Mouse (Mus musculus) intestine, postnatal 0 days (tissue): ENCODE data around the gene Grk2. TPM values are rescaled to one million over a fixed set of nuclear protein-coding genes. Genes with fewer than 3 reads are reported as not detected.

Experiments
- ATAC-seq: fragments of 200-750 bp; cut with Nextera tagmentation; 2 replicates; pipeline ENCODE4 v1.8.0; 2017; ENCODE audit warnings: mild to moderate bottlenecking, moderate TSS enrichment, moderate library complexity
- H3K27ac ChIP-seq: fragments of 300-500 bp; sonication (generic); 2 replicates; pipeline ENCODE4 v1.5.1; 2014; ENCODE audit warnings: mild to moderate bottlenecking, low read depth, low read length, moderate library complexity
- H3K27me3 ChIP-seq: fragments of 300-500 bp; sonication (generic); replicated peaks from 2 replicates; pipeline ENCODE4 v1.6.1; 2014; ENCODE audit warnings: low read length, mixed read lengths; ENCODE audit not compliant: control insufficient read depth, insufficient read depth
- H3K36me3 ChIP-seq: fragments of 300-500 bp; sonication (generic); 2 replicates; pipeline ENCODE4 v1.6.1; 2014; ENCODE audit warnings: mild to moderate bottlenecking, moderate library complexity; ENCODE audit not compliant: control insufficient read depth, insufficient read depth
- H3K4me1 ChIP-seq: fragments of 300-500 bp; sonication (generic); replicated peaks from 2 replicates; pipeline ENCODE4 v1.6.1; 2014; ENCODE audit warnings: antibody characterized with exemption, low read length, mixed read lengths; ENCODE audit not compliant: control insufficient read depth, insufficient read depth
- H3K4me2 ChIP-seq: fragments of 300-500 bp; sonication (generic); replicated peaks from 2 replicates; pipeline ENCODE4 v1.6.1; 2014; ENCODE audit warnings: low read depth, mild to moderate bottlenecking, moderate library complexity
- H3K4me3 ChIP-seq: fragments of 300-500 bp; sonication (generic); 2 replicates; pipeline ENCODE4 v1.5.1; 2014; ENCODE audit warnings: low read depth, low read length
- H3K9ac ChIP-seq: fragments of 300-500 bp; sonication (generic); 2 replicates; pipeline ENCODE4 v1.6.1; 2014; ENCODE audit warnings: mild to moderate bottlenecking, low read depth, low read length
- H3K9me3 ChIP-seq: fragments of 300-500 bp; sonication (generic); 2 replicates; pipeline ENCODE4 v1.6.1; 2016; ENCODE audit warnings: mixed run types; ENCODE audit not compliant: control insufficient read depth
- CTCF ChIP-seq: sonication (generic); IDR thresholded peaks from 2 replicates; pipeline ENCODE4 v1.5.1; 2016; ENCODE audit warnings: low read depth, mild to moderate bottlenecking, control low read depth, antibody characterized with exemption, moderate library complexity
- whole genome bisulfite sequencing: fragments of 180-500 bp; shearing (Covaris S2); extraction: QIAGEN DNeasy Blood & Tissue Kit; methylation state at CpG from one replicate; pipeline ENCODE4 v1.1.7; 2014; 5-methylcytosine and 5-hydroxymethylcytosine counted together
- microRNA-seq: library from miRNA; unstranded; fragments of <30 nt; microRNA quantifications from one replicate; pipeline ENCODE4, GENCODE M21; 2016
- polyA plus RNA-seq: library from polyadenylated mRNA; unstranded; fragments of >200 nt; fragmentation: Nextera tagmentation; extraction: Ambion mirVana; gene quantifications from 2 replicates; pipeline ENCODE4 v1.2.1, GENCODE M21; 2015

The Grk2 gene
- polyA plus RNA-seq, 1 experiment from 2014 or later, result 14.4 TPM

GRCm38 (mm10) chr19:4247010-4247409, 59.0 kb downstream of the Grk2 start:
- H3K4me1 ChIP-seq, result no peaks in the 10 kb centered on the region
- H3K9me3 ChIP-seq, result no peaks in the 10 kb centered on the region
- peak; percentile 57 for TF ChIP-seq CTCF
- 64% methylated on average over 1 of the region's 1 CpGs for WGBS
- no peak for ATAC-seq
- H3K27ac ChIP-seq, result no peak overlapping the region
- no peak overlapping the region for H3K4me2 ChIP-seq
- H3K4me3 ChIP-seq, result no peak overlapping the region
- H3K9ac ChIP-seq, result no peak overlapping the region
- H3K36me3 ChIP-seq, result no peaks in the 10 kb centered on the region
- no peaks in the 10 kb centered on the region for H3K27me3 ChIP-seq

DNA sequence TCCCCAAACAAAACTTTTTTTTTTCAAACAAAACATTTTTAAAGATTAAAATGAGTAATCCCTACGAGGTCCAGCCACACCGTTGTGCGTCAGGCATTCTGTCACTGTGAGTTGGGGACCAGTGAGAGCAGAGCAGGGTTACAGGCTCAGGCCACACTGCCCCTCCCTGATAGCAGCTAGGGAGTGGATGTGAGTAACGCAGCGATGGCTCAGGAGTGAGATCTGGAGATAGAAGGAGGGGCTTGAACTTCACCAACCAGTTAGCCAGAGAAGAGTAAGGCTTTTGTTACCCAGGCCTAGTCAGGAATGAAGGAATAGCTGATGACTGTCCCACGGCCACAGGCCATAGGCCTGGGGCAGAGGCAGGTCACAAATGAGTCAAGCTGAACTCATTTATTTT, 61.2 kb downstream of the Grk2 start:
- Histone ChIP-seq H3K27me3 (no peaks in the 10 kb centered on the region), H3K36me3 (no peaks in the 10 kb centered on the region), H3K9me3 (no peaks in the 10 kb centered on the region), H3K4me3 (no peak overlapping the region), H3K4me1 (no peaks in the 10 kb centered on the region), H3K27ac (no peak overlapping the region), H3K4me2 (no peak overlapping the region), H3K9ac (no peak overlapping the region)
- 0 out of 2 replicates have a peak, but pooled peaks have one; percentile 39 for ATAC-seq
- no peak for TF ChIP-seq CTCF
- 71% methylated on average over 6 of the region's 6 CpGs for WGBS

- no peak overlapping the region for H3K4me2 ChIP-seq
- H3K27ac ChIP-seq, result no peak overlapping the region
- peak; percentile 55 for TF ChIP-seq CTCF
- no peaks in the 10 kb centered on the region for H3K4me1 ChIP-seq
- no peaks in the 10 kb centered on the region for H3K27me3 ChIP-seq
- no peaks in the 10 kb centered on the region for H3K9me3 ChIP-seq
- WGBS, result 69% methylated on average over 3 of the region's 3 CpGs
- H3K9ac ChIP-seq, result no peak overlapping the region
- no peak overlapping the region for H3K4me3 ChIP-seq
- no peak for ATAC-seq
- H3K36me3 ChIP-seq, result no peaks in the 10 kb centered on the region
Measured at GRCm38 (mm10) chr19:4242416-4242815, 63.6 kb downstream of the Grk2 start.

DNA sequence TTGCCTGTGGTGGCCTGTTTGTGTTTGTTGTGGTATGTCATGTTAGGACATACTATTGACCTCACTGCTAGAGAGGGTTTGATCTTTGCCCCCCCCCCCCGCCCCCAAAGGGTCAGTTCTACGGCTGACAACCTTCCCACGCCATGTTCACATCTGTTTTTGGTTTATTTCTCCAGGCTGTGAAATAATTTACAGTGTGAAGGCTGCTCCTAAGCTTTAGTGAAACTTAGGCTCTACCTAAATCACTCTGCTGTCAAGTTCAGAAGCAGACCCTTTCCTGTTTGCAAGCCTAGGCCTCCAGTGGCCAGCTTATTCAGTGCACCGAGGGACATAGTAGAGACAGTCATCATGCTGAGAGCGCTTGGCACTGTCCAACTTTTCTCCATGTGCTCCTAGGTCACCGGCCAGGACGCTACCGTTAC, 65.8 kb downstream of the Grk2 start:
- Histone ChIP-seq H3K9ac (no peak overlapping the region), H3K4me2 (no peak overlapping the region), H3K27me3 (no peaks in the 10 kb centered on the region), H3K4me1 (no peaks in the 10 kb centered on the region), H3K9me3 (no peaks in the 10 kb centered on the region), H3K27ac (no peak overlapping the region), H3K36me3 (no peaks in the 10 kb centered on the region), H3K4me3 (no peak overlapping the region)
- TF ChIP-seq CTCF, result no peak
- ATAC-seq, result no peak
- WGBS, result 59% methylated on average over 8 of the region's 8 CpGs

Small RNA genes within 50 kb of the gene (microRNA-seq; reads per million reads assigned to microRNA genes)
- gene Mir6985, result not detected

Other genes starting within 250 kb of the Grk2 start
- 68.7 and 72.6 TPM in 2 replicates for gene Gstp3, start 246.7 kb downstream of the Grk2 start, polyA plus RNA-seq
- not detected in 2 replicates for gene Cabp2, start 224.6 kb downstream of the Grk2 start, polyA plus RNA-seq
- gene Cdk2ap2, start 209.0 kb downstream of the Grk2 start, polyA plus RNA-seq, result 97.1 and 108 TPM in 2 replicates
- 13.7 and 16.3 TPM in 2 replicates for gene Pitpnm1, start 206.2 kb downstream of the Grk2 start, polyA plus RNA-seq
- 42.0 and 42.3 TPM in 2 replicates for gene Aip, start 180.4 kb downstream of the Grk2 start, polyA plus RNA-seq
- gene Gpr152, start 166.4 kb downstream of the Grk2 start, polyA plus RNA-seq, result not detected in 2 replicates
- 0.33 TPM in 2 replicates for gene Cabp4, start 162.2 kb downstream of the Grk2 start, polyA plus RNA-seq
- gene Coro1b, start 157.6 kb downstream of the Grk2 start, polyA plus RNA-seq, result 237 and 239 TPM in 2 replicates
- 2.7 and 3.4 TPM in 2 replicates for gene Ptprcap, start 152.6 kb downstream of the Grk2 start, polyA plus RNA-seq
- gene Rps6kb2, start 142.9 kb downstream of the Grk2 start, polyA plus RNA-seq, result 33.9 and 35.1 TPM in 2 replicates
- gene Carns1, start 130.7 kb downstream of the Grk2 start, polyA plus RNA-seq, result 0.90 TPM in 2 replicates
- gene Tbc1d10c, start 114.9 kb downstream of the Grk2 start, polyA plus RNA-seq, result 2.0 and 2.3 TPM in 2 replicates
- 370 and 382 TPM in 2 replicates for gene Ppp1ca, start 114.2 kb downstream of the Grk2 start, polyA plus RNA-seq
- 12.3 and 13.5 TPM in 2 replicates for gene Rad9a, start 104.6 kb downstream of the Grk2 start, polyA plus RNA-seq
- gene Clcf1, start 92.0 kb downstream of the Grk2 start, polyA plus RNA-seq, result 2.4 and 2.5 TPM in 2 replicates
- gene AC109138.7, start 91.9 kb downstream of the Grk2 start, polyA plus RNA-seq, result not detected in 2 replicates
- gene Pold4, start 74.3 kb downstream of the Grk2 start, polyA plus RNA-seq, result 81.5 and 87.8 TPM in 2 replicates
- 18.1 and 18.5 TPM in 2 replicates for gene Ssh3, start 37.0 kb downstream of the Grk2 start, polyA plus RNA-seq
- gene Ankrd13d, start 23.1 kb downstream of the Grk2 start, polyA plus RNA-seq, result 2.0 and 2.4 TPM in 2 replicates
- gene Kdm2a, start 92.1 kb upstream of the Grk2 start, polyA plus RNA-seq, result 21.0 and 21.2 TPM in 2 replicates
- 54.8 and 60.3 TPM in 2 replicates for gene Rhod, start 133.2 kb upstream of the Grk2 start, polyA plus RNA-seq
- 0.23 and 0.26 TPM in 2 replicates for gene Syt12, start 171.2 kb upstream of the Grk2 start, polyA plus RNA-seq
- 156 and 165 TPM in 2 replicates for gene 2010003K11Rik, start 192.4 kb upstream of the Grk2 start, polyA plus RNA-seq
- gene Pcx, start 204.2 kb upstream of the Grk2 start, polyA plus RNA-seq, result 6.1 and 7.0 TPM in 2 replicates